Mouse (Mus musculus) lung, embryonic 14.5 days (tissue): ENCODE measurements around the gene Fam50a. TPM values are rescaled to one million over a fixed set of nuclear protein-coding genes. Genes with fewer than 3 reads are reported as not detected.
A peak's percentile ranks its signal among the peaks of the same experiment; 100 is the strongest.

Experiments used
- ATAC-seq: fragments of 200-750 bp; cut with Nextera tagmentation; 2 replicates; pipeline ENCODE4 v1.8.0; 2017; ENCODE audit warnings: mild to moderate bottlenecking, moderate TSS enrichment, moderate library complexity; ENCODE audit not compliant: insufficient read depth
- DNase-seq: peaks from one replicate; pipeline ENCODE4 v3.0.0-alpha.2; 2015
- H3K27ac ChIP-seq: fragments of 300-500 bp; sonication (generic); 2 replicates; pipeline ENCODE4 v1.5.1; 2014; ENCODE audit warnings: low read depth, mild to moderate bottlenecking, moderate library complexity
- H3K27me3 ChIP-seq: fragments of 300-500 bp; sonication (generic); 2 replicates; pipeline ENCODE4 v1.6.1; 2014; ENCODE audit warnings: low read length, control low read depth; ENCODE audit not compliant: insufficient read depth
- H3K36me3 ChIP-seq: fragments of 300-500 bp; sonication (generic); 2 replicates; pipeline ENCODE4 v1.6.1; 2014; ENCODE audit warnings: control low read depth; ENCODE audit not compliant: insufficient read depth
- H3K4me1 ChIP-seq: fragments of 300-500 bp; sonication (generic); 2 replicates; pipeline ENCODE4 v1.6.1; 2014; ENCODE audit warnings: antibody characterized with exemption, control low read depth; ENCODE audit not compliant: insufficient read depth
- H3K4me2 ChIP-seq: fragments of 300-500 bp; sonication (generic); 2 replicates; pipeline ENCODE4 v1.6.1; 2014; ENCODE audit warnings: mild to moderate bottlenecking
- H3K4me3 ChIP-seq: fragments of 300-500 bp; sonication (generic); 2 replicates; pipeline ENCODE4 v1.5.1; 2014; ENCODE audit warnings: low read depth, low read length
- H3K9ac ChIP-seq: fragments of 300-500 bp; sonication (generic); 2 replicates; pipeline ENCODE4 v1.6.1; 2014
- H3K9me3 ChIP-seq: fragments of 300-500 bp; sonication (generic); 2 replicates; pipeline ENCODE4 v1.6.1; 2016; ENCODE audit warnings: low read depth, low read length, control low read depth
- CTCF ChIP-seq: IDR thresholded peaks from 2 replicates; pipeline ENCODE4 v1.5.1; 2016; ENCODE audit warnings: antibody characterized with exemption, low read depth
- WGBS: fragments of 180-500 bp; shearing (Covaris S2); extraction: QIAGEN DNeasy Blood & Tissue Kit; methylation state at CpG from one replicate; pipeline ENCODE4 v1.1.7; 2014; 5-methylcytosine and 5-hydroxymethylcytosine counted together
- polyA plus RNA-seq: library from polyadenylated mRNA; unstranded; fragments of >200 nt; fragmentation: Nextera tagmentation; extraction: Ambion mirVana; gene quantifications from 2 replicates; pipeline ENCODE4 v1.2.1, GENCODE M21; 2014

Gene Fam50a
- polyA plus RNA-seq, 1 experiment from 2014 or later = 53.2 TPM

DNA sequence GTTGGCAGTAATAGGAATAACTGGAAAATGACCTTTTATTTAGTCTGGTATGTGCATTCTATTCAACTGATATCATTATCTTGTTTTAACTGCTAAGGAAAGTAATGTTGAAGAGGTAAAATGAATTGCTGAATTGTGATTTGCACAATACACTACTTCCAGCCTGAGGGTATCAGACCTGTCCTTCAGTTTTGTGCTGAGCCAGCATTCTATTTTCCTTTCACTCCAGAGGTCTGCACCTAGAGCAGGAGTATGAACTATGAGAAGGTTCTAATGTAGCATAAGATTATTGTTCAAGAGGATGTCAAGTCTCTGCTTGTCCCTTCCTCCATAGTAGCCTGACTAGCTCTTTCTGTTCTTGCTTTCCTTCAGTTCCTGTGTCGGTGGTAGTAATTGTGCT, 14.5 kb upstream of the Fam50a start:
- Histone ChIP-seq H3K4me3 (no peak overlapping the region), H3K36me3 (peaks cover 31% of the 10 kb centered on the region; the same call in 1 of the 2 replicates)

GRCm38 (mm10) chrX:74299721-74300120, 13.1 kb upstream of the Fam50a start:
- H3K36me3 ChIP-seq = peaks cover 39% of the 10 kb centered on the region; the same call in 1 of the 2 replicates
- no peak overlapping the region for H3K4me2 ChIP-seq
- no peak overlapping the region for H3K9ac ChIP-seq
- no peak for TF ChIP-seq CTCF
- H3K4me3 ChIP-seq = no peak overlapping the region
- 75% methylated on average over 3 of the region's 3 CpGs for WGBS
- ATAC-seq = no peak
- no peaks in the 10 kb centered on the region for H3K27me3 ChIP-seq
- no peak overlapping the region for H3K27ac ChIP-seq
- H3K4me1 ChIP-seq = no peaks in the 10 kb centered on the region
- DNase-seq = no peak
- H3K9me3 ChIP-seq = no peaks in the 10 kb centered on the region

More for the DNA sequence above, 14.5 kb upstream of the Fam50a start:
- Histone ChIP-seq H3K4me2 (no peak overlapping the region), H3K9ac (no peak overlapping the region), H3K9me3 (no peaks in the 10 kb centered on the region), H3K4me1 (no peaks in the 10 kb centered on the region), H3K27ac (no peak overlapping the region), H3K27me3 (no peaks in the 10 kb centered on the region)
- DNase-seq (no peak), ATAC-seq (no peak)
- TF ChIP-seq CTCF = no peak
- WGBS = 92% methylated on average over 1 of the region's 1 CpGs

DNA sequence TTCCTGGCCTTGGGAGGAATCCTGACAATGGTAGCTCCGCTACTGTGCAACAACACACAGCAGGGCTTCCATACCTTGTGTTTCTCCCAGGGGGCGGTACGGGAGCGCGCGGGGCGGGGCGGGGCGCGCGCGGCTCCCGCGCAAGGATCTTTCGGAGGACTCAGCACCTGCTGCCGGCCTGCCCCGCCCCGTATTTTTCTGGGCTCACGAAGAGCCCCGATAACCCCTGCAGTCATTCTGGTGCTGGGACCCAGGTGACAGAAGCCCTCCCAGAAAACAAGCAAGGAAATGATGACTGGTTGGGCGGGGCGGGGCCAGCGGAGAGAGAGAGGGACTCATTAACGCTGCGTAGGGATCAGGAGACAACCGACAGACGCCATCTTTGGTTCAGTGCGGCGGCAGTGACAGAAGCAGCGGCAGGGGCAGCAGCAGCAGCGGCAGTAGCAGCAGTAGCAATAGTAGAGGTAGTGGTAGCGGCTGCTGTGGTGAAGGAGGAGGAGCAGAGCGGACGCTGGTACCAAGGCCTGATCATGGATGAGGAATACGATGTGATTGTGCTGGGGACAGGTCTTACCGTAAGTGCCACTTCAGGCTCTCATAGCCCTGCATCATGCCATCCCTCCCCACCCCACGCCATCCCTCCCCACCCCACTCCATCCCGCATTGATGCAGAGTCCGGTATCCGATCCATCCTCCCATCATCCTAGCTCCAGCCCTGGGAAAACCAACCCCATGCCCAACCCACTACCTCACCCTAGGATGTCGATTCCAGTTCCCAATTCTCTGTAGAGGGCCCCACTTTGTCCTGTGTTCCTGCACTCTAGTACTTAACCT, 7.7 kb upstream of the Fam50a start, which contains the start of gene Gdi1:
Gene Gdi1, plus strand, starts transcription at position 132 of the 834 bp plus-strand sequence.
- H3K4me3 ChIP-seq = peak within 1 kb of the TSS; percentile 55
- peak; percentile 88 for ATAC-seq
- peak within 1 kb of the TSS; percentile 69 for H3K4me2 ChIP-seq
- peak; percentile 81 for DNase-seq
- peak within 1 kb of the TSS; percentile 81 for H3K27ac ChIP-seq
- TF ChIP-seq CTCF = peak; percentile 24
- 12% methylated on average over 40 of the region's 41 CpGs for WGBS
- H3K36me3 ChIP-seq = peaks cover 71% of the 10 kb centered on the region
- H3K9me3 ChIP-seq = no peaks in the 10 kb centered on the region
- H3K27me3 ChIP-seq = no peaks in the 10 kb centered on the region
- peak within 1 kb of the TSS; percentile 59 for H3K9ac ChIP-seq
- no peaks in the 10 kb centered on the region for H3K4me1 ChIP-seq

DNA sequence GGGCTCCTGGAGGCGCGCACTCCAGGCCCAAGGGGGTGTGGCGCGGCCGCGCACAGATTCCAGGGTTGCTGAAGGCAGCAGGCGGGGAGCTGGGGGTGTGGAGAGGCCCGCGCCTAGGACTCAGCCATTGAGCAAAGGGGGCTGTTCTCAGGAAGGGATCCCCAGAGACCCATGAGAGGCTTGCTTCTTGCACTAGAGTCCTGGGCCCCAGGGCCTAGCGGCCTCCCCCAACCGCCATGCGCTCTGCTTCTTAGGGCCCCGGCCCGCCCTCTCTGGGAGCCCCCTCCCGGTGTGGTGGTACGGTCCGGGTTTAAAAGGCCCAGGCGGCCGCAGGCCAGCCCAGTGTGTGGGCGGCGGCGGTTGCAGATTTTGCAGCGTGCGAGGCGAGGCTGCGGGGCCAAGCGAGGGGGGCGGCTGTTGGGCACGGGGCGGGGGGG, 15.9 kb downstream of the Fam50a start, which contains the start of gene Plxna3:
Gene Plxna3, plus strand, starts transcription at position 342 of the 437 bp plus-strand sequence.
- peak within 1 kb of the TSS; percentile 48 for H3K4me3 ChIP-seq
- H3K4me2 ChIP-seq = peak within 1 kb of the TSS; percentile 69
- DNase-seq (peak; percentile 79), ATAC-seq (peak; percentile 95)
- 0 out of 2 replicates have a peak, but pooled peaks cover 6% of the 10 kb centered on the region for H3K36me3 ChIP-seq
- no peaks in the 10 kb centered on the region for H3K27me3 ChIP-seq
- H3K9ac ChIP-seq = peak within 1 kb of the TSS; percentile 56
- H3K4me1 ChIP-seq = no peaks in the 10 kb centered on the region
- H3K9me3 ChIP-seq = no peaks in the 10 kb centered on the region
- peak within 1 kb of the TSS; percentile 70; the same call in 1 of the 2 replicates for H3K27ac ChIP-seq
- TF ChIP-seq CTCF = no peak
- 7% methylated on average over 19 of the region's 30 CpGs for WGBS

DNA sequence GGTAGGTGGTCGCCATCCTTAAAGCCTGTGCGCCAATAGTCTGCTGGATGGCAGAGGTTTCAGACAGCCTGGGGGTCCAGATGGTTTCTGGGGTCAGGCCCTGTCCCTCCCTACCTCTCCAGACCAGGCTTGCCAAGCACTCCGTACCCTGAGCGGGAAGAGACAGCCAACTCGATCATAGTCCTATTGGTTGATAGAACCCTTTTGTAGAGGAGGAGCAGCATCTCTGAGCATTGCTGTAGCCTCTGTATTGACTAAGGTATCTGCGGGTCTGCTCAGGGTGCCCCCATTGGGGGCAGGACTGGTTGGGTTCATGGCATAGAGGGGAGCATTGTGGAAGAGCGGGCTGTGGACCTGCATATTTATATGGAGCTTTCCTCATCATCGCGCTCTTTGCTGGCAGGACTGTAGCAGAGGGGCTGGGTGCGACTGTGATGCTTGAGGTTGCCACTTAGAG, 16.4 kb downstream of the Fam50a start:
- Histone ChIP-seq H3K9ac (peak overlapping the region; percentile 56), H3K4me2 (peak overlapping the region; percentile 69), H3K36me3 (0 out of 2 replicates have a peak, but pooled peaks cover 9% of the 10 kb centered on the region), H3K27me3 (no peaks in the 10 kb centered on the region), H3K9me3 (no peaks in the 10 kb centered on the region), H3K4me1 (no peaks in the 10 kb centered on the region), H3K4me3 (peak overlapping the region; percentile 48), H3K27ac (no peak overlapping the region)
- WGBS = 18% methylated on average over 10 of the region's 10 CpGs
- no peak for TF ChIP-seq CTCF
- DNase-seq (no peak), ATAC-seq (peak; percentile 27; the same call in 1 of the 2 replicates)

DNA sequence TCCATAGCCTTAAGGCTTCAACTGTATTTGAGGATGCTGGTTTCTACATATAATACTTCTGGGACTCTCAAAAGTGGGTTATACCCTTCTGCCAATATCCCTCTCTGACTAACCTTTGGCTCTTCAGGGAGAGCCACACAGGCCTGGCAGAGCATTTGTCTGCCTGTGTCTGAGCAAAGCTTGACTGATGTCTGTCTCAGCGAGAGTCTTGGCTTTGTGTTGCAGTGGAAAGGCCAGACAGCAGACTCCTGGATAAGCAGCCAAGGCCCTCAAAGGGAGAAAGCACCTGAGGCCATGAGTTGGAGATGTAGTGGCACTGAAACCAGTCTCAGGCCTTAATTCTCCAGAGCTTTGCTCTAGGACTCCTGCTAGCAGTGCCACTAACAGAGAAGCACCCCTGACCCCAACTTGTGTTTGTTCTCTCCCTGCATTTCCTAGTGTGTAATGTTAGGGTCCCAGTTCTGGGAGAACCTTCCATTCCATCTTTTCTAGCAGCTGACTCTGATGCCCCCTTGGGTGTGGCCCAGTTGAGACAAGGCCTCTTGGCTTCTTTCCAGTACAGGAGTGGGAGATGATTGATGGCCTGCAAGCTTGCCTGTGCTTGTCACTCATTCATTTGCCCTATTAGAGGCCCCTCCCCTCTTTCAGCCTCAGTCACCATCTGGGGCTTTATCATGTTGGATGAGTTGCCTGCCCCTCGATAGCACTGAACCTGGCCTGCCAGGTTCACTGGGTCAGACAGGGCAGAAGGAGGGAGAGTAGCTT, 17.5 kb downstream of the Fam50a start:
- Histone ChIP-seq H3K27ac (no peak overlapping the region; the same call in 1 of the 2 replicates), H3K27me3 (no peaks in the 10 kb centered on the region), H3K36me3 (0 out of 2 replicates have a peak, but pooled peaks cover 13% of the 10 kb centered on the region), H3K9ac (peak overlapping the region; percentile 56; the same call in 1 of the 2 replicates), H3K4me2 (peak overlapping the region; percentile 69), H3K4me3 (peak overlapping the region; percentile 48), H3K9me3 (no peaks in the 10 kb centered on the region), H3K4me1 (no peaks in the 10 kb centered on the region)
- no peak for TF ChIP-seq CTCF
- WGBS = 27% methylated on average over 2 of the region's 2 CpGs
- DNase-seq = no peak
- no peak for ATAC-seq
